Mouse (Mus musculus) hindbrain, embryonic 15.5 days (tissue): ENCODE measurements at regions not wholly inside any gene's neighbourhood (a gene's known extent, or its start where the extent isn't known, plus 50 kb on each side); places are given as distances from the start of the nearest gene placed in this dataset.

ENCODE experiments used
- ATAC-seq: fragments of 200-750 bp; cut with Nextera tagmentation; 2 replicates; pipeline ENCODE4 v1.8.0; 2017; ENCODE audit warnings: low read depth, moderate number of reproducible peaks, moderate TSS enrichment; ENCODE audit not compliant: low FRiP score
- H3K27ac ChIP-seq: fragments of 300-500 bp; sonication (generic); replicated peaks from 2 replicates; pipeline ENCODE4 v1.5.1; 2015; ENCODE audit warnings: mild to moderate bottlenecking, inconsistent platforms
- H3K27me3 ChIP-seq: fragments of 300-500 bp; sonication (generic); 2 replicates; pipeline ENCODE4 v1.6.1; 2015; ENCODE audit warnings: control low read depth, inconsistent platforms
- H3K36me3 ChIP-seq: fragments of 300-500 bp; sonication (generic); 2 replicates; pipeline ENCODE4 v1.6.1; 2015; ENCODE audit warnings: control low read depth, inconsistent platforms
- H3K4me1 ChIP-seq: fragments of 300-500 bp; sonication (generic); replicated peaks from 2 replicates; pipeline ENCODE4 v1.6.1; 2015; ENCODE audit warnings: control low read depth, inconsistent platforms
- H3K4me2 ChIP-seq: fragments of 300-500 bp; sonication (generic); 2 replicates; pipeline ENCODE4 v1.6.1; 2015; ENCODE audit warnings: moderate library complexity, mild to moderate bottlenecking, inconsistent platforms
- H3K4me3 ChIP-seq: fragments of 300-500 bp; sonication (generic); 2 replicates; pipeline ENCODE4 v1.5.1; 2015; ENCODE audit warnings: mild to moderate bottlenecking, inconsistent platforms
- H3K9ac ChIP-seq: fragments of 300-500 bp; sonication (generic); 2 replicates; pipeline ENCODE4 v1.6.1; 2015; ENCODE audit warnings: inconsistent platforms
- H3K9me3 ChIP-seq: fragments of 300-500 bp; sonication (generic); 2 replicates; pipeline ENCODE4 v1.6.1; 2016; ENCODE audit warnings: control low read depth, inconsistent platforms
- WGBS: fragments of 180-500 bp; shearing (Covaris S2); methylation state at CpG from one replicate; pipeline ENCODE4 v1.1.7; 2015; 5-methylcytosine and 5-hydroxymethylcytosine counted together

GRCm38 (mm10) chr10:126183961-126184360 lies 218.0 kb downstream of the Lrig3 start:
- Histone ChIP-seq H3K27me3 (no peaks in the 10 kb centered on the region), H3K27ac (no peak overlapping the region), H3K4me3 (no peak overlapping the region), H3K36me3 (no peaks in the 10 kb centered on the region), H3K4me2 (no peak overlapping the region), H3K9ac (no peak overlapping the region), H3K4me1 (no peaks in the 10 kb centered on the region), H3K9me3 (no peaks in the 10 kb centered on the region)
- WGBS, result 72% methylated on average over 2 of the region's 2 CpGs
- no peak for ATAC-seq

- H3K4me2 ChIP-seq, result no peak overlapping the region
- no peaks in the 10 kb centered on the region for H3K9me3 ChIP-seq
- no peak overlapping the region for H3K27ac ChIP-seq
- H3K36me3 ChIP-seq, result no peaks in the 10 kb centered on the region
- no peak overlapping the region for H3K9ac ChIP-seq
- no peaks in the 10 kb centered on the region for H3K27me3 ChIP-seq
- H3K4me1 ChIP-seq, result no peaks in the 10 kb centered on the region
- no peak overlapping the region for H3K4me3 ChIP-seq
- WGBS, result 87% methylated on average over 5 of the region's 5 CpGs
- ATAC-seq, result no peak
Observed at GRCm38 (mm10) chr10:126185410-126185809, 219.4 kb downstream of the Lrig3 start.

GRCm38 (mm10) chr10:126186086-126186485 lies 220.1 kb downstream of the Lrig3 start:
- ATAC-seq, result no peak
- no peak overlapping the region for H3K4me3 ChIP-seq
- no peaks in the 10 kb centered on the region for H3K27me3 ChIP-seq
- H3K36me3 ChIP-seq, result no peaks in the 10 kb centered on the region
- no peaks in the 10 kb centered on the region for H3K9me3 ChIP-seq
- H3K27ac ChIP-seq, result no peak overlapping the region
- no peak overlapping the region for H3K4me2 ChIP-seq
- H3K9ac ChIP-seq, result no peak overlapping the region
- 83% methylated on average over 10 of the region's 10 CpGs for WGBS
- no peaks in the 10 kb centered on the region for H3K4me1 ChIP-seq

DNA sequence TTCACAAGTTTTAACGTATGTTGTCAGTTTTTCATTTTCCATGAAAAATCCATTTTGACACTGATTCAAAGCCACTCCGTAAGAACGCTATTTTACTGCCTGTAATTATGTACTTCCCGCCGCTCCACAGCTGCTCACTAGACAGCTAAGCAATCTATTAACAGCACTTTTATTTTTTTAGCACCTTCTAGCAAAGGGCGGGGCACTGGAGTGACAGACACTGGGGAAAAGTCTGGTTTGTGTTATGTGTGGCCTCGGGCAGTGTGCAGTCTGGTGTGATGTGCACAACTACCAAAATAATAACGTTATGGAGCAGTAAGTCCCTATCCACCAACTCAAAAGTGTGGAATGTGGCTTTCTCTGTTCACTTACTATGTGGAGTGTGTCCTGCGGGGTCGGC lies 223.0 kb downstream of the Lrig3 start:
- H3K27me3 ChIP-seq, result no peaks in the 10 kb centered on the region
- H3K36me3 ChIP-seq, result no peaks in the 10 kb centered on the region
- H3K4me1 ChIP-seq, result no peaks in the 10 kb centered on the region
- H3K9me3 ChIP-seq, result no peaks in the 10 kb centered on the region
- H3K4me2 ChIP-seq, result no peak overlapping the region
- ATAC-seq, result no peak
- H3K9ac ChIP-seq, result no peak overlapping the region
- H3K27ac ChIP-seq, result no peak overlapping the region
- 68% methylated on average over 10 of the region's 10 CpGs for WGBS
- H3K4me3 ChIP-seq, result no peak overlapping the region
